Mouse (Mus musculus) C2C12 (cell line): ENCODE data around the gene Gid4.

Source experiments
- CEBPB ChIP-seq: IDR thresholded peaks from one replicate; pipeline ENCODE4 v1.6.1; 2011; ENCODE audit warnings: low read depth, mild to moderate bottlenecking, control low read depth, moderate library complexity
- CTCF ChIP-seq: IDR thresholded peaks from one replicate; pipeline ENCODE4 v1.5.1; 2011; ENCODE audit not compliant: control insufficient read depth, insufficient read depth, insufficient read length
- MAX ChIP-seq: IDR thresholded peaks from one replicate; pipeline ENCODE4 v1.6.1; 2011; ENCODE audit warnings: mild to moderate bottlenecking, control low read depth
- MYOD1 ChIP-seq: IDR thresholded peaks from one replicate; pipeline ENCODE4 v1.6.1; 2011; ENCODE audit warnings: low read depth; ENCODE audit not compliant: control insufficient read depth, insufficient read length
- MYOG ChIP-seq: IDR thresholded peaks from one replicate; pipeline ENCODE4 v1.6.1; 2011; ENCODE audit not compliant: control insufficient read depth, insufficient read length; ENCODE audit errors: extremely low read depth
- USF1 ChIP-seq: IDR thresholded peaks from one replicate; pipeline ENCODE4 v1.6.1; 2011; ENCODE audit warnings: low read depth, mild to moderate bottlenecking, control low read depth, moderate library complexity

DNA sequence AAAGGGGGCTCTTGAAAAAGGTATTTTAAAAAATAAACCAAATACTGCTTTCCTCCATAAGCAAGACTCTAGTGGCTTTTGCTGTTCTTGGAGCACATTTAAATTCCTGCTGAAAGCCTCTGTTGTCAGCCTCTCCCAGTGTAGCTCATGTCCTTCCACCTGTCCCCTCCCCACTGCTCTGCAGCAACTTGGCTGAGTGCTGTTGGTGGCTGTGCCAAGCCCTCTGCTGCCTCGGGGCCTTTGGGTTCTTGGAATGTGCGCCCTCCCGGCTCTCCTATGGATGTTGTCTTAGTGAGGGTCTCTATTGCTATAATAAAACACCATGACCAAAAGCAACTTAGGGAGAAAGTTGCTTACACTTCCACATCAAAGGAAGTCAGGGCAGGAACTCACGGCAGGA is 47.5 kb upstream of the Gid4 start:
- no peak for TF ChIP-seq CTCF
- TF ChIP-seq USF1, result no peak
- no peak for TF ChIP-seq MYOG
- no peak for TF ChIP-seq MAX
- no peak for TF ChIP-seq MYOD1
- TF ChIP-seq CEBPB, result no peak
